Mouse (Mus musculus): ENCODE data around the gene Shroom3.

Shroom3 gene

GRCm38 (mm10) chr5:92850925-92851324 is 167.7 kb downstream of the Shroom3 start:
- no peak for DNase-seq (ENCODE audit: low spot score in 2 of 2)

GRCm38 (mm10) chr5:92854983-92855382 is 171.7 kb downstream of the Shroom3 start:
- DNase-seq (ENCODE audit: low spot score in 2 of 2) = no peak

- DNase-seq (ENCODE audit: low spot score in 2 of 2) = no peak
Measured at GRCm38 (mm10) chr5:92856346-92856745, 173.1 kb downstream of the Shroom3 start.

GRCm38 (mm10) chr5:92857177-92857576 is 173.9 kb downstream of the Shroom3 start:
- DNase-seq (ENCODE audit: low spot score in 2 of 2) = no peak

- DNase-seq (ENCODE audit: low spot score in 2 of 2) = no peak
Measured at GRCm38 (mm10) chr5:92858104-92858503, 174.9 kb downstream of the Shroom3 start.

GRCm38 (mm10) chr5:92858576-92858975 is 175.3 kb downstream of the Shroom3 start:
- no peak for DNase-seq (ENCODE audit: low spot score in 2 of 2)

- no peak for DNase-seq (ENCODE audit: low spot score in 2 of 2)
Measured at GRCm38 (mm10) chr5:92861416-92862112, 178.3 kb downstream of the Shroom3 start.

GRCm38 (mm10) chr5:92865090-92865489 is 181.9 kb downstream of the Shroom3 start:
- no peak for DNase-seq (ENCODE audit: low spot score in 2 of 2)

GRCm38 (mm10) chr5:92866546-92866945 is 183.3 kb downstream of the Shroom3 start:
- no peak for DNase-seq (ENCODE audit: low spot score in 2 of 2)

- DNase-seq (ENCODE audit: low spot score in 2 of 2) = no peak
Measured at GRCm38 (mm10) chr5:92867253-92867652, 184.0 kb downstream of the Shroom3 start.

- no peak for DNase-seq (ENCODE audit: low spot score in 2 of 2)
Measured at GRCm38 (mm10) chr5:92868231-92868630, 185.0 kb downstream of the Shroom3 start.

- DNase-seq (ENCODE audit: low spot score in 2 of 2) = no peak
Measured at GRCm38 (mm10) chr5:92871048-92871447, 187.8 kb downstream of the Shroom3 start.

- DNase-seq (ENCODE audit: low spot score in 2 of 2) = no peak
Measured at GRCm38 (mm10) chr5:92872182-92872581, 188.9 kb downstream of the Shroom3 start.

- DNase-seq (ENCODE audit: low spot score in 2 of 2) = no peak
Measured at GRCm38 (mm10) chr5:92872991-92873390, 189.8 kb downstream of the Shroom3 start.

GRCm38 (mm10) chr5:92873518-92873917 is 190.3 kb downstream of the Shroom3 start:
- no peak for DNase-seq (ENCODE audit: low spot score in 2 of 2)

- DNase-seq (ENCODE audit: low spot score in 2 of 2) = no peak
Measured at GRCm38 (mm10) chr5:92875836-92876235, 192.6 kb downstream of the Shroom3 start.

- DNase-seq (ENCODE audit: low spot score in 2 of 2) = no peak
Measured at GRCm38 (mm10) chr5:92877104-92877503, 193.9 kb downstream of the Shroom3 start.

GRCm38 (mm10) chr5:92880393-92880792 is 197.2 kb downstream of the Shroom3 start:
- no peak for DNase-seq (ENCODE audit: low spot score in 2 of 2)

- DNase-seq (ENCODE audit: low spot score in 2 of 2) = no peak
Measured at GRCm38 (mm10) chr5:92880893-92881292, 197.7 kb downstream of the Shroom3 start.

- no peak for DNase-seq (ENCODE audit: low spot score in 2 of 2)
Measured at GRCm38 (mm10) chr5:92886141-92886540, 202.9 kb downstream of the Shroom3 start.

GRCm38 (mm10) chr5:92887501-92887900 is 204.3 kb downstream of the Shroom3 start:
- no peak for DNase-seq (ENCODE audit: low spot score in 2 of 2)

- DNase-seq (ENCODE audit: low spot score in 2 of 2) = no peak
Measured at GRCm38 (mm10) chr5:92888628-92889241, 205.5 kb downstream of the Shroom3 start.

- DNase-seq (ENCODE audit: low spot score in 2 of 2) = no peak
Measured at GRCm38 (mm10) chr5:92890902-92891301, 207.7 kb downstream of the Shroom3 start.

Data from frontal cortex, postnatal 10 days (tissue).